Mouse (Mus musculus) cerebellum, postnatal 10 days (tissue): ENCODE results near the gene Mvp.

Source experiments
- DNase-seq, 2 experiments: peaks; one replicate each; pipeline ENCODE4 v3.0.0; 2021; ENCODE audit warnings: mixed read lengths in 2 of 2

The Mvp gene

GRCm38 (mm10) chr7:127019306-127019960 is 5.0 kb upstream of the Mvp start:
- DNase-seq = no peak

- DNase-seq = peak in 1 of 2 experiments; percentile 30
These were observed 4.2 kb upstream of the Mvp start for GRCm38 (mm10) chr7:127018416-127019305.

DNA sequence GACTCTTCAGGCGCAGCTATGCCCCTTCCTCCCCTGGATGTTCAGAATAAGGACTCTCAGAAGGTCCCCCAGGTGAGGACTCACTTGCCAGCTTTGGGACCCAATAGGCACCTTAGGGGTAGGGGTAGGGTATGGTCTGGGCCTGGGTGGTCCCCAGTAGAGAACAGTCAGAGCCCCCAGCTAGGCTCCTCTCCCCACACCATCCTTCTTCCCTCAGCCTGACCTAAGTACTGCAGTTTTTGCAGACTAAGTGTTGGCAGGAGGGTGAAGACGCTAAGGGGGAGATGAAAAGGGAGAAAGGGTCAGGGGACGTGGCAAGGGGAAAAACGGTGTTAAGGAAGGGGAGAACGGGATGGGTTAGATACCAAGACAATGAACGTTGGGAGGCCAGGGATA is 3.5 kb upstream of the Mvp start:
- peak in 1 of 2 experiments; percentile 31 for DNase-seq

DNA sequence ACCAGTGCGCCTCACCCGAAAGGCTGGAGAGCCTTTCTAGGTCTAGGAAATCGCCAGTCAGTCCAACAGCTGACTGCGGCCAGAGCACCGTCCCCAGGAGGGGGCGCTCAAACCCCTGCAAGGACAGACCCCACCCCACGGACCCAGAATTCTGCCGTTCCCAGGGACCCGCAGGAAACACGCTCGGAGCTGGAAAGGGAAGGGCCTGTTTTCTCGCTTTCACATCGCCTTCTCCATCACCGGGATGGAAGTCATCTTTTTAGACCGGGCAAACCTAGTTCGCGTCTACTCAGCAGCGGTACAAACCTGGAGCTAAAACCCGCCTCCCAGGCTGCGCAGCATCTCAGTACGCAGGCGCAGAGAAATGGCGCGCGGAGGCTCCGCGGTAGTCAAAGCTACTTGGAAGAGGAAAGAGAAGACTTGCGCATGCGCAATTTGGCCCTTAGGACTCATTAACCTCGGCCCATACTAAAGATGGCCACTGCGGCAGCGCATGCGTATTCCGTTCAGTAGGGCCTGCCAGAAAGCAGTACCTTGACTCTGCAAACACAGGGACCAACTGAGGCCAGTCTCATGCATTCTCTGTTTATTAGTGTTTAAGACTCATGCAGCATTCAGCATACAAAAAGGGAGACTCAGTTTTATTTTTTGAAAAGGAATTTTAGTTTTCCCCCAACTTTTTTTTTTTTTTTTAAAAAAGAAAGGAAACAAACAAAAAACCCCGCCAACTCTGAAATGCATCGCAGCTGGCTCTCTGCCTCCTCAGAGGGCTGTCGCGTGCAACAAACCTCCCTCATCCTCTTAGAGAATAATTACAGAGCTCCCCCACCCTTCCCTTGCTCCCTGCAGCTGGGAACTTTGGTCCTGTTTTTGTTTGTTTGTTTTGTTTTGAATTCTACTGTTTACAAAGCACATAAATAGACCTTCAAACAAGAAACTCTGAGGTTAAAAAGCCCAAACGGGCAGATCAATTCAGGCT is 2.8 kb upstream of the Mvp start, which contains the start of gene Pagr1a:
Pagr1a (minus strand) TSS at position 382 of the 979 bp plus-strand sequence.
- peak; percentile 98 for DNase-seq

- peak; percentile 77 to 79 for DNase-seq
These were observed 2.1 kb upstream of the Mvp start for GRCm38 (mm10) chr7:127016486-127016938.

DNA sequence TGATC is 1.9 kb upstream of the Mvp start, which contains the start of gene Pagr1b:
Pagr1b (minus strand) TSS at position 4 of the 5 bp plus-strand sequence.
- DNase-seq = no peak

DNA sequence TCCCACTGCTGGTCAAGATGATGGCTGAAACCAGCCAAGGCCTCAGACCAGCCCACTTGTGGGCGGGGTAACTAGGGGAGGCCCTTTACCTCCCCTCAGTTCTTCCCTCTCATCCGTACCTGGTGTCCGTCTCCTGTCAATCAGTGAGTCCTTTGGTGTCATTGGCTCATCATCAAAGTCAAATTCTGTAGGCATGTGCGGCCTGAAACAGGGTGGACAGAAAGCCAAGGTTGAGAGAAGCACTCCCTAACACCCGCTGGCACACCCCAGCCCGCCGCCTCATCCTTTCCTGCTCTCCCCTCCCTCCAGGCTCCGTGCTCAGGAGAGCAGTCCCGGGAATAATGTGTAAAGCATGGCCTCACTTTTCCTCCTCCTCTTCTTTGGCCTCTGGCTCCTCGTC is 1.7 kb upstream of the Mvp start:
- DNase-seq = peak; percentile 69 to 76

GRCm38 (mm10) chr7:127014993-127015392 is 572 bp upstream of the Mvp start:
- DNase-seq = no peak

GRCm38 (mm10) chr7:127013385-127013784 is 1.0 kb downstream of the Mvp start:
- no peak for DNase-seq

- no peak for DNase-seq
These were observed 1.6 kb downstream of the Mvp start for GRCm38 (mm10) chr7:127012845-127013244.

DNA sequence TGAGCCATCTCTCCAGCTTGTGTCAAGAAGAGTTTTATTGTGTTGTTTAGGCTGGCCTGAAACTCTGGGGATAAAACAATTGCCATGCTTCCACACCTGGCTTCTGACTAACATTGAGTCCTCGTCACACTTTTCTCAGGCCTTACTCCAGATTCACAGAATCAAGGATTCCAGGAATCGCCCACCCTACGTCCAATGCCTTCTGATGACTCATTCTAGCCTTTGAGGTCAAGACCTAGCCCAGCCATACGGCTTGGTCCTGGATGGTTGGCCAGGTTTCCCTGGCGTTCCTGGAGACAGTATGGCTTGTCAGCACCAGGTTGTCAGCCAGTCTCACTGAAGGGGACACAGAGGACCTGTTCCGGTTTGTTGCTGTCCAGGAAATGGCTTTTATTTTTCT is 2.0 kb downstream of the Mvp start:
- DNase-seq = no peak

GRCm38 (mm10) chr7:127011717-127012116 is 2.7 kb downstream of the Mvp start:
- DNase-seq = peak; percentile 36 to 50

- DNase-seq = no peak
These were observed 3.4 kb downstream of the Mvp start for GRCm38 (mm10) chr7:127011051-127011450.

DNA sequence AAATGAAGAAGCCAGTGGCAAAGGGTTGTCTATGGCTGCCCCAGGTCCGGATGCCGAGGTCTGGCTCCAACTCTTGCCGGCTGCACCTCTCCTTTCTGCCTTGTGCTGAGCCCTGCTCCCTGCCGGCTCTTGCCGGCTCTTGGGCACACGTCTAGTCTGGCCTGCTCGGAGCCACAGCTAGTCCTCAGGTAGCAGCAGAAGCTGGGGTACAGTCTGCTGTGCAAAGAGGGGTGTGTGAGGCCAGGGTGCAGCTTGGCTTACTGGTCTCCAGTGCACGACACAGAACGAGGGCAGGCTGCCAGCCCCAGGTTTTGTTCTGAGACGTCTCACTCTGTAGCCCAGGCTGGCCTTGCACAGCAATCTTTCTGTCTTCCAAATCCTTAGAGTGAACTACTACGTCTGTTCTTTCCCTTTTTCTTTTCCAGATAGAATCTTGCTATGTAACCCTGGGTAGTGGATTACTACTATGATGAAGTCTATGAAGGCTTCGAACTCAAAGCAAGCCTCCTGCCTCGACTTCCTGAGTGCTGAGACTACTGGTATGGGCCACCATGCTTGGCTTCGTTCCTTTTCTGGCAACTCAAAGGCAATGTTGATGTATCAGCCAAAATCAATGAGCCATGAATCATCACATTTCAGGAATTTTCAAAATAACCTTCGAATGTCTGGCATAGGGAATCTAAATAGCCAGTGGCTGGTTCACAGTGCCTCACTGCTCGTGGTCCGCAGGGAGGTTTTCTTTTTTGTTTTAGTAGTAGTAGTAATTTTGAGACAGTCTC is 4.9 kb downstream of the Mvp start:
- peak; percentile 53 to 61 for DNase-seq

- DNase-seq = peak; percentile 94 to 95
These were observed 6.0 kb downstream of the Mvp start for GRCm38 (mm10) chr7:127008239-127009019.

DNA sequence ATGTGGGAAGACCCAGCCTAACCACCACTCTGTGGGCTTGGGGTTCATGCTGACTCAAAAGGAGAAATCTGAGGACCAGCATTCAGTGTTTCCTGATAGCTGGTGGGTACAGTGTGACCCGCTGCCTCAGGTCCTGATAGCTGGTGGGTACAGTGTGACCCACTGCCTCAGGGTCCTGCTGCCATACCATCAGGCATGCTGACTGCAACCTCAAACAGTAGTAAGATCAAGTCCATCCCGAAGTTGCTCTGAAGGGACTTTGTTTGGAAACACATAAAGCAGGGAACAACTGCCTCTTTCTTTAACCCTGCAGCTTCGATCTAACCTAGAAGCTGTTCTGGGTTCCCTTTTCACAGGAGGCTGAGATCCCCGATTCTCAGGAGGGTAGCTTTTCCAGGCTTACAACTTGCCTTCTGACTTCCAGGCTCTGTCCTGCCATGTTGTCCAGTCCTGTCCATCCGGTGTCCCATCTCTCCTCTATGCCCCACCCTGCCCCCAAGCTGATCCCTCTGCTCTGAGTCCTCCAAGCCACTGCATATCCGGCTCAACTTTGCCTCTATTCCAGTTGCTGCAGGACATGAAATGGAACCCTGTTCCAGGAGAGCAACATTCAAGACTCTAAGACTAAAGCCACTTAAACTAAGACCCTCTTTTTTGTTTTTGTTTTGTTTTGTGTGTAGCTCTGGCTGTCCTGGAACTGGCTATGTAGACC is 7.0 kb downstream of the Mvp start:
- peak in 1 of 2 experiments; percentile 34 for DNase-seq

- DNase-seq = no peak
These were observed 10.1 kb downstream of the Mvp start for GRCm38 (mm10) chr7:127004122-127004875.

- no peak for DNase-seq
These were observed 10.8 kb downstream of the Mvp start for GRCm38 (mm10) chr7:127003620-127004019.

GRCm38 (mm10) chr7:126999568-126999967 is 14.9 kb downstream of the Mvp start:
- no peak for DNase-seq

GRCm38 (mm10) chr7:126996449-126996848 is 18.0 kb downstream of the Mvp start:
- no peak for DNase-seq
